Mouse (Mus musculus): ENCODE results near the gene Ankub1.

The Ankub1 gene

GRCm38 (mm10) chr3:57692719-57693118, at the start of gene Ankub1:
Gene Ankub1 (minus strand): TSS chr3:57692799.
- WGBS: 58% methylated on average over 2 of the region's 2 CpGs

- 82% methylated on average over 1 of the region's 1 CpGs for WGBS
Measured at GRCm38 (mm10) chr3:57739830-57740229, 47.2 kb upstream of the Ankub1 start.

DNA sequence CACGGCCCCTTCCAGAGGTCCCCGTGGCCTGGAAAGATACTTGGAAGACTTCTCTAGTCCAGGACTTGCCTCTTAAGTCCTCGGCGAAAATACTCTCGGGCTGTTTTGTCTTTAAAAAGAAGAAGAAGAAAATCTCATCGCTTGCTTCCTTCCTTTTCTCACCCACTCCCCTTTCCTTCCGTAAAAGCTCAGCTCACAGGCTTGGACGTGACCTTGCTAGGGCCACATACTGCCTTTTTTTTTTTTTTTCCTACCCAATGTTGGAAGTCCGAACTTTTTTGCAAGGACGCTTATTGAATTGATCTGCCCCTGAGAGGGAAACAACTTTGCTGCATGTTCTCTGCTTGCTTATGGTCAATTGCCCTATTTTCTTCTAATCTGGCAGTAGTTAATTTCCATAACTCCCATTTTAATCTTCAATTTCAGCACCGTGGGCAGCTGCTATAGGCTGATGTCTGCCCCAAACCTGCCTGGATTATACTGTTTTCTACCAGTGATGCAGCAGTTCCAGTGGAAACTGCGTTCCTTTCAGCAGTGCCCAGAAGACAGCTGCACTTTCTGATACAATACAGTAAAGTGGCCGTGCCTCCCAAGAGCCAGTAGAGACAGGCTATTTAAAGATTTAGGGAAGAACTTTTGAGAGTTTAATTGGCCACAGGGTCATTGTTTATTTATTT, 44.0 kb upstream of the Ankub1 start:
- under 1% methylated on average over 13 of the region's 13 CpGs for WGBS

GRCm38 (mm10) chr3:57735511-57736370, 43.1 kb upstream of the Ankub1 start, which contains the start of gene Rnf13:
Gene Rnf13 (plus strand): TSS chr3:57736062.
- WGBS: under 1% methylated on average over 59 of the region's 59 CpGs

GRCm38 (mm10) chr3:57732206-57732915, 39.8 kb upstream of the Ankub1 start:
- WGBS: 94% methylated on average over 5 of the region's 5 CpGs

DNA sequence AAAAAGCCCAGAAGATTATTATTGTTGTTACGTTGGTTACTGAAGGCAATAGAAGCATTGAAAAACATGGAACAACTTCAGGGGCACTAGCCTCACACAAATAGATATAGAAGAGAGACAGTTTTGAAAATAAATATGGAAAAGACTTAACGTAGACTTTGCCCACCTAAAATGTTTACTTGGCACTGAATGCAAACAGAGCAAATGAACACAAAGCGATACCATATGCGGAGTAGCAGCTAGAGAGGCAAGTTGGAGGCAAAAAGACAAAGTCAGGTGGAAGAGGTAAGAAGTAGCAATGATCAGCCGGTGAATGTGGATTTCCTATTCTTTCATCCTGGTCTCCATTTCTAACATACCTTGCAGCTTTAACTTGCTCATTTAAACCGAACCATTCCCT, 21.6 kb upstream of the Ankub1 start:
- 96% methylated on average over 6 of the region's 6 CpGs for WGBS

DNA sequence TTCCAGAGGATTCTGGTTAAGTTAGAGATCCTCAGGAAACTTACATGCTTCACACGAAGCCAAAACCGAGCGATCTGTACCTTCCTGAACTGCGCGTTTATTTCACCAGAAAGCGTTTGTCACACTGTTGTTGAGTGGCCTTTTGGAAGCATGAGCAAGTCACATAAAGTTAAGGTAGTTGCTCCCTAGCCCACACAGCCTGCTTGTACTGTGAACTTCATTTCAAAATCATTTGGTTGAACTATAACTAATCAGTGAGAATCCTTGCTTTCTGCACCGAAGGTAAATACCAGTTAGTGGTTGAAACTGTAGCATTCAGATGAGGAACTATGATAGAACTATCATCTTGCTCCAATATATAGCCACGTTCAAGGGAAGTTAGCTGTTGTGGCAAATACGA, 4.2 kb upstream of the Ankub1 start:
- WGBS: 94% methylated on average over 9 of the region's 9 CpGs

- WGBS: 88% methylated on average over 4 of the region's 4 CpGs
Measured at GRCm38 (mm10) chr3:57696249-57696648, 3.6 kb upstream of the Ankub1 start.

DNA sequence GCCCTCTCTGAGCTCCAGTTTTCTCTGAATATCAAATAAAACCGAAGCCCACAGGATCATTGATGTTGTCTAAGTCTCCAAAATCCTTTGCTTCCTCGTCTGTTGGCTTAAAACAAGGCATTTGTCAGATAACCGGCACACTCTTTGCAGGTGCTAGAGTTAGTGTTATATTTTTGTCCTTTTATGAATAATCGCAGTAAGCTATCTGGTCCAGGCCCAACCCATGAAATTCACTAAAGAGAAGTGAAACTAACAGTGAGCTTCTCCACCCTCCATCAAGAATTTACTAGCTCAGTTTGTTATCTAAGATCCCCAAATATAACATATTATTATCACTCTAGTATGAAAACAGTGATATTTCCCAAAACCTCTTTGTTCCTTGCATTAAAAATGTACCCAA, 827 bp downstream of the Ankub1 start:
- WGBS: 77% methylated on average over 4 of the region's 4 CpGs

- 98% methylated on average over 2 of the region's 2 CpGs for WGBS
Measured at GRCm38 (mm10) chr3:57674075-57674474, 18.5 kb downstream of the Ankub1 start.

GRCm38 (mm10) chr3:57673586-57673985, 19.0 kb downstream of the Ankub1 start:
- WGBS: 86% methylated on average over 4 of the region's 4 CpGs

DNA sequence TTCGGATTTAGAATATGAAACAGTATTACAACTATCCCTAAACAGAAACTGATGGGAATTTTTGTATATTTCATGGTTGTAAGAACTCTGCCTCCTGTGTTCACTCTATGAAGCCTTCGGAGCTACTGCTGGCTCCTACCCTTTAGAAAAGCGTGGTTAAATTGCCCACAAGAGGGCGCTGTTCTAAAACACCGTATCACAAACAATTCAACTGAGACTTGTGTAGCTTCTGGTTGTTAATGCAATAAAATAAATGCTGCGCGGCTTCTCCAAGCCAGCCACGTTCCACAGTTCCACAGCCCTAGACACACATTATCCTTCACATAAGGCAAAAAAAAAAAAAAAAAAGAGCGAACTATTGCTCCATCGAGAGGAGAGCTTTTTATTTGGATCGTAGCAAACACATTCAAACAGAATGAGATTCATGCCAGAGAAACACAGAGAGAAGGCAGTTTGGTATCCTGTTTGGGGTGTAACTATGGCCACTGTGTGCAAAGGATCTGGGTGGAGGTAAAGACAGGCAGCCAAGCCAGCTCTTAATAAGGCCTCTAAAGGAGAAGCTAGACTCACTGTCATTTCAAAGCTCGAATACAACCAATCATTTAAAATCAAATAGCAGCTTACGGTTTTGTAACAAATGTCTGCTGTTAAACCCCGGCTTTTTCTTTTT, 25.4 kb downstream of the Ankub1 start:
- WGBS: 9% methylated on average over 14 of the region's 14 CpGs

GRCm38 (mm10) chr3:57665880-57666279, 26.7 kb downstream of the Ankub1 start:
- WGBS: 96% methylated on average over 5 of the region's 5 CpGs

- WGBS: 78% methylated on average over 10 of the region's 10 CpGs
Measured at GRCm38 (mm10) chr3:57664682-57665081, 27.9 kb downstream of the Ankub1 start.

DNA sequence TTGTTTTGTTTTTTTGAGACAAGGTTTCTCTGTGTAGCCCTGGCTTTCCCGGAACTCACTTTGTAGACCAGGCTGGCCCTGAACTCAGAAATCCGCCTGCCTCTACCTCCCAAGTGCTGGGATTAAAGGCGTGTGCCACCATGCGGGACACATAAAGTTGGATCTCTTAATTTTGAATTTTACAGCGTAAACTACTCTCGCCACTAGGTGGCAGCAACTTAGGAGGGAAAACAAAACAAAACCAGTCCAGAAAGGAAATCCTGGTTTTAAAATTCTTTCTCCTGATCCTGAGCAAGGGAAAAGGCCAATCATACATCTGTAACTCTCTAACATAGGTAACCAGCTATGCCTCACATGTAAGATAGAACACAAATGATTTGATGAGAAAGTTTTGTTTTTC, 28.9 kb downstream of the Ankub1 start:
- 11% methylated on average over 6 of the region's 6 CpGs for WGBS

DNA sequence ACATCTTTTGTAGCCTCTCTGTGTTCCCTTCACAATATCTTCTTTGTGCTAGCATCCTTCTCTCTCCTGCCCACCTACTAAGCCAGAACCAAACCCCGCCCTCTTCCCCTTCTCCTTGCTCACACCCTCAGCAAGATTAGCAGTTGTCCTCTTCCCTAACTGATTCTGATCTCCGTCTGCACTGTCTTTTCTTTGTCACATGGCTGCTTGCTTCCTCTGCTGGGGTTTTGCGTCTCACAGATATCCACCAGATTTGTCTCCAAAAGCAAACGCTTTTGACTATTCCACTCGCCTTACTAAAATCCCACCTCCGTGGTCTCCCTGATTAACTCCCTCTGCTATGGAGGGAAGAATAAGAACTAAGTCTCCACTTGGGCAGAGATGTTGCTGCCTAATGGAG, 34.0 kb downstream of the Ankub1 start:
- WGBS: 71% methylated on average over 6 of the region's 6 CpGs

DNA sequence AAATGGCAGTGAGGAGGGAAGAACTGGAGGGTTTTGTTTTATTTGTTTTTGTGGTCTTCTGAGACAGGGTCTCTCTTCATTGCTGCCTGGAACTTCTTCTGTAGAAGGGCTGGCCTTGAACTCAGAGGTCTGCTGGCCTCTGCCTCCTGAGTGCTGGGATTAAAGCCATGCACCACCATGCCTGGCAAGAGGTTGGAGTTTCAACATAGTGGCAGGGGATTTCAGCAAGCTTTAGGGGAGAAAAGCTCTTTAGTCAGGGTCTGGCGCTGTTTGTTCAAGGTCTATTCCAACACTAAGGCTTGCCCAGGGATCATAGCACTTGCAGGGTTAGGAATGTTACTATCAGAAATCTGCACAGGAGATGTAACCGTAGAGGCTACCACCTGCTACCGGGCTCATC, 39.0 kb downstream of the Ankub1 start:
- 92% methylated on average over 3 of the region's 3 CpGs for WGBS

DNA sequence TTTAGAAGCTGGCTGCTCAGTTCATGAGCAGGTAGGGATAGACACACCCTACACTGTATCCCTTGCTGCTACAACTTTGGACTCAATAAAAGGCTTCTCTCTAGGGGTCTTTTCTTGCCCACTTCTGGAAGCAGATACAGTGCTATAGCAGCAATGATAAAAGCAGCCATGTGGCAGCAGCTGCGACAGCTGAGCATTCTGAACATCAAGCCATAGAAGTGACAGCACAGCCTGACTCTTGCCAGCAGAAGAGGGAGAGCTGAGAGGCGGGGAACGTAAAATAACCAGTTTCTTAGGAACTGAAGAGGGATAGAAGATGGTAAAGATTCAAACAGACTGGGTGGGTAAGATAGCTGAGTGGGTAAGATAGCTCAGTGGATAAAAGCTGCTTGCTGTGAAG, 40.1 kb downstream of the Ankub1 start:
- WGBS: 53% methylated on average over 3 of the region's 3 CpGs

DNA sequence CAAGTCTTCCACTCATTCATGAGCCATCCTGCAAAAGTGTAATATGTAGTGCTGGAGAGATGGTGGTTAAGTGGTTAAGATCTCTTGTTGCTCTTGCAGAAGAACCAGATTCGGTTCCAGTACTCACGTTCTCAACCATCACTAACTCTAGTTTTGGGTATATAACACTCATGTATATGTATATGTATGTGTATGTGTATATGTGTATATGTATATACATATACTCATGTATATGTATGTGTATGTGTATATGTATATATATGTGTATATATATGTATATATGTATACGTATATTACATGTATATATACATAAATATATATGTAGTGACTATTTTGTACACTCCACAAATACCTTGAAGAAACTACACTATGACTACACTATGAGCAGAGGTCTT, 40.7 kb downstream of the Ankub1 start:
- 21% methylated on average over 3 of the region's 3 CpGs for WGBS

- WGBS: under 1% methylated on average over 42 of the region's 42 CpGs
Measured at GRCm38 (mm10) chr3:57651231-57651864, 41.3 kb downstream of the Ankub1 start, which contains the start of gene Commd2. Gene Commd2 (minus strand): TSS chr3:57651715.

GRCm38 (mm10) chr3:57643191-57643590, 49.4 kb downstream of the Ankub1 start:
- WGBS: 92% methylated on average over 6 of the region's 6 CpGs

All from cerebral cortex, adult 2 months (tissue).